Mouse (Mus musculus) bone marrow, adult 2 months (tissue): ENCODE data around the gene Rab21. TPM values are rescaled to one million over a fixed set of nuclear protein-coding genes. Genes with fewer than 3 reads are reported as not detected.

Experiments used
- H3K27ac ChIP-seq: fragments of 200-500 bp; 2 replicates; pipeline ENCODE4 v1.5.1; 2012; ENCODE audit warnings: low read depth, mild to moderate bottlenecking, control low read depth, inconsistent platforms, low read length; ENCODE audit not compliant: control insufficient read depth, poor library complexity, insufficient read depth
- H3K4me1 ChIP-seq: fragments of 200-500 bp; 2 replicates; pipeline ENCODE4 v1.6.1; 2011; ENCODE audit warnings: low read length; ENCODE audit not compliant: control insufficient read depth, insufficient read depth
- H3K4me3 ChIP-seq: fragments of 200-500 bp; replicated peaks from 2 replicates; pipeline ENCODE3; 2011; ENCODE audit warnings: mild to moderate bottlenecking, low read depth, low read length, control low read depth; ENCODE audit not compliant: control insufficient read depth
- CTCF ChIP-seq: fragments of 200-500 bp; IDR thresholded peaks from 2 replicates; pipeline ENCODE4 v1.5.1; 2011; ENCODE audit warnings: low read length, control low read depth; ENCODE audit not compliant: control insufficient read depth, insufficient read depth
- POLR2A ChIP-seq: fragments of 200-500 bp; IDR thresholded peaks from 2 replicates; pipeline ENCODE4 v1.6.1; 2011; ENCODE audit warnings: low read depth, mild to moderate bottlenecking, control low read depth, low read length, borderline replicate concordance; ENCODE audit not compliant: control insufficient read depth
- WGBS: fragments of 180-500 bp; shearing (Covaris S2); methylation state at CpG from one replicate; pipeline ENCODE4 v1.1.7; 2018; 5-methylcytosine and 5-hydroxymethylcytosine counted together
- polyA plus RNA-seq: library from polyadenylated mRNA; stranded (reverse); fragments of >200 nt; gene quantifications from 2 replicates; pipeline ENCODE4 v1.2.4, GENCODE M21; 2011; ENCODE audit warnings: low replicate concordance; ENCODE audit not compliant: missing spikeins, insufficient read depth, insufficient read length

Rab21 gene
- polyA plus RNA-seq, 1 experiment, result 21.2 TPM

- H3K27ac ChIP-seq, result no peak overlapping the region
Measured at GRCm38 (mm10) chr10:115316313-115316712, 919 bp upstream of the Rab21 start.

GRCm38 (mm10) chr10:115314582-115315452 is 577 bp downstream of the Rab21 start:
- WGBS, result under 1% methylated on average over 72 of the region's 73 CpGs
- H3K27ac ChIP-seq, result peak overlapping the region; percentile 91
- TF ChIP-seq CTCF (no peak), POLR2A (no peak)
- peak overlapping the region; percentile 87 for H3K4me3 ChIP-seq
- peaks cover 6% of the 10 kb centered on the region; the same call in 1 of the 2 replicates for H3K4me1 ChIP-seq

More at GRCm38 (mm10) chr10:115316313-115316712, 919 bp upstream of the Rab21 start:
- 58% methylated on average over 11 of the region's 11 CpGs for WGBS
- TF ChIP-seq CTCF (no peak), POLR2A (no peak)
- Histone ChIP-seq H3K4me3 (no peak overlapping the region), H3K4me1 (peaks cover 4% of the 10 kb centered on the region; the same call in 1 of the 2 replicates)

DNA sequence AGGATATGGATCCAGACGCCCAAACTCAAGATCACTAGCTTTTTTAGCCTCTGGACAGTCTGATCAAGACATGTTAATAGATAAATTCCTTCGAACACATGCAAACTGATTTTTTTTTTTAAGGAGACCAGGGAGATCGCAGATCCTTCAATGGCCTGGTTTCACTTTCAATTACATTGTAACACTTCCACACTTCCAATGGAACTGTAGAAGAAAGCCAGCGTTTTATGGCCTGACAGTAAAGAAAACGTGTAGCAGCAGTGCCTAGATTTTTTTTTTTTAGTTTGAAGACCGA is 1.2 kb downstream of the Rab21 start:
- whole genome bisulfite sequencing, result under 1% methylated on average over 6 of the region's 6 CpGs
- TF ChIP-seq CTCF, result no peak
- no peak for TF ChIP-seq POLR2A
- Histone ChIP-seq H3K4me3 (peak overlapping the region; percentile 69), H3K27ac (peak overlapping the region; percentile 91; the same call in 1 of the 2 replicates), H3K4me1 (peaks cover 6% of the 10 kb centered on the region; the same call in 1 of the 2 replicates)

GRCm38 (mm10) chr10:115313641-115314286 is 1.6 kb downstream of the Rab21 start:
- H3K4me1 ChIP-seq, result peaks cover 6% of the 10 kb centered on the region; the same call in 1 of the 2 replicates

GRCm38 (mm10) chr10:115312732-115313131 is 2.7 kb downstream of the Rab21 start:
- WGBS, result 66% methylated on average over 3 of the region's 3 CpGs
- Histone ChIP-seq H3K4me1 (peaks cover 6% of the 10 kb centered on the region; the same call in 1 of the 2 replicates), H3K4me3 (no peak overlapping the region), H3K27ac (peak overlapping the region; percentile 46; the same call in 1 of the 2 replicates)
- TF ChIP-seq CTCF (no peak), POLR2A (no peak)

More at GRCm38 (mm10) chr10:115313641-115314286, 1.6 kb downstream of the Rab21 start:
- Histone ChIP-seq H3K4me3 (peak overlapping the region; percentile 28), H3K27ac (peak overlapping the region; percentile 60; the same call in 1 of the 2 replicates)
- TF ChIP-seq POLR2A (no peak), CTCF (no peak)
- 60% methylated on average over 14 of the region's 14 CpGs for WGBS

GRCm38 (mm10) chr10:115312194-115312593 is 3.2 kb downstream of the Rab21 start:
- 10% methylated on average over 5 of the region's 5 CpGs for WGBS
- no peak for TF ChIP-seq CTCF
- no peak for TF ChIP-seq POLR2A
- peak overlapping the region; percentile 7 for H3K4me3 ChIP-seq
- H3K4me1 ChIP-seq, result peaks cover 6% of the 10 kb centered on the region; the same call in 1 of the 2 replicates
- peak overlapping the region; percentile 46; the same call in 1 of the 2 replicates for H3K27ac ChIP-seq

DNA sequence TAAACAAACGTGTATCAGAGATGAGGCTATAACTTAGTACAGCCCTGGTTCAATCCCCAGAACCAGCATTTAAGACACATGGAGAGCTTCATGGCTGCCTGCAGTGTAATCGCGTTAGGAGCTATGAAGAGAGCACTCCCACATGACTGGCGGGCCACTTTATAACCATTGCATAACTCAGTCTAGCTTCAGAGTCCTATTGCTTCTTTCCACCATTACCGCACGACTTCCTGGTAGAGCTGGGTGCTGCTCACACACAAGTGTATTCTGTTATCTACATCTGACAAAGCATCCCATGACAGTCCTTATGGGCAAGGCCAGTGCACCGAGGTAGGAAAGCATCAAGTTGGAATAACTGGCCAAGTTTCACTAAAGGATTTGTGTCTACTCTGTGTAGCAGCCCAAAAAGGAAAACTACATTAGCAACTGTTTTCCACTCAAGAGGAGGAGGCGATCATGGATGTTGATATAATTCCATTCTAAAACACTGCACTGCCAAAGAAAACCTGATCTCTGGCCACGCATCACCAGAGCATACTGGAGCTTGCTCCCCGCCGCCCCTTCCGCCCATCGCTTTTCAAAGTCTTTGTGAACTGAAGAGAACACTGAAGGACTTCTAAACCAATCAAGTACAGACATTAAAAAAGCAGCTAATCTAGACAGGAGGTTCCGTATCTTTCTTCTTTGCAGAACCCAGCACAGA is 4.0 kb downstream of the Rab21 start:
- WGBS, result 58% methylated on average over 14 of the region's 14 CpGs
- Histone ChIP-seq H3K4me3 (no peak overlapping the region), H3K4me1 (peaks cover 6% of the 10 kb centered on the region; the same call in 1 of the 2 replicates), H3K27ac (no peak overlapping the region; the same call in 1 of the 2 replicates)
- TF ChIP-seq CTCF, result no peak
- no peak for TF ChIP-seq POLR2A
